32 mouse cellular contexts compared by ENCODE assay signal in the genomic region with DNA sequence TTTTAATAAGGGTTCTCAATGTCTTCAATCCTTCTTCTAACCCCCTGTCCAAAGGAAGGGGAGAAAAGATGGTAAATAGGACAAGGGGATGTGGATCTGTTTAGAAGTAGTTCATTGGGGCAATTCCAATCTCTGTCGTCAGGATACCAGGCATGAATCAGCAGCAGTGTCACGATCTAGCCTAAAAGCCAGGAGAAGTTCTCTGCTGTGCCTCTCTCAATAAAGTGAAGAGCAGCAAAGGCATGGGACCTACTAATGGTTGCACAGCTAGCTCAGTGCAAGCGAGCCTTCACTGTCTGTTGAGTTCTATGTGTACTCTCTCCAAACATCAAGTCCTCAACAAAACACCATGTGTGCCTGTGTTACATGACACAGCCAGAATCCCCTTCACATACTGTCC.
DNase-seq lines count a peak whose midpoint lies in the region; ATAC-seq and TF ChIP-seq lines count a peak whose summit lies in the region.
"Had no signal": no experiment of that assay in that cellular context is flagged by ENCODE, and none has a peak within 500 bp of the region (broad histone marks: within the 10 kb centered on the region; RNA-seq: fewer than 3 reads in every experiment).

No protein-coding gene starts in this region.

- H3K27ac ChIP-seq in liver, embryonic 13.5 days = peak overlapping the region; percentile 99
- peak overlapping the region; percentile 86 for H3K27ac ChIP-seq in liver, embryonic 16.5 days (ENCODE audit: low read length)
- no peak overlapping the region for H3K27ac ChIP-seq in kidney, adult 2 months (ENCODE audit: insufficient read depth, low read depth, low read length)
- H3K27ac ChIP-seq: embryonic facial prominence, embryonic 10.5 days; embryonic facial prominence, embryonic 13.5 days; forebrain, embryonic 12.5 days; forebrain, embryonic 15.5 days; heart, embryonic 15.5 days; hindbrain, embryonic 10.5 days; hindbrain, embryonic 13.5 days had no signal

- H3K36me3 ChIP-seq in liver, embryonic 13.5 days = no peaks in the 10 kb centered on the region
- H3K36me3 ChIP-seq in liver, embryonic 16.5 days (ENCODE audit: control insufficient read depth, insufficient read depth) = no peaks in the 10 kb centered on the region
- no peaks in the 10 kb centered on the region for H3K36me3 ChIP-seq in kidney, adult 2 months (ENCODE audit: control insufficient read depth, insufficient read depth, low read length)
- H3K36me3 ChIP-seq: forebrain, embryonic 12.5 days; forebrain, embryonic 15.5 days; heart, embryonic 15.5 days; hindbrain, embryonic 13.5 days had no signal

- TF ChIP-seq CTCF in kidney, adult 2 months (conservative IDR thresholded peaks at IDR 0.05; ENCODE audit: insufficient read depth, insufficient read length, low read depth, low read length) = no peak

- no peak for TF ChIP-seq POLR2A in kidney, adult 2 months (IDR thresholded peaks at IDR 0.05; ENCODE audit: low read depth, low read length)

- H3K4me2 ChIP-seq in liver, embryonic 13.5 days = no peak overlapping the region
- H3K4me2 ChIP-seq in liver, embryonic 16.5 days (ENCODE audit: low read depth, low read length) = no peak overlapping the region
- H3K4me2 ChIP-seq: embryonic facial prominence, embryonic 13.5 days; forebrain, embryonic 12.5 days; forebrain, embryonic 15.5 days; heart, embryonic 12.5 days; heart, embryonic 15.5 days; hindbrain, embryonic 13.5 days had no signal

- H3K4me1 ChIP-seq in liver, embryonic 13.5 days (replicated peaks) = peaks cover 75% of the 10 kb centered on the region
- peaks cover 43% of the 10 kb centered on the region for H3K4me1 ChIP-seq in liver, embryonic 16.5 days (ENCODE audit: control insufficient read depth, low read depth, low read length)
- H3K4me1 ChIP-seq in kidney, adult 2 months (ENCODE audit: control insufficient read depth, insufficient read depth, low read length) = no peaks in the 10 kb centered on the region
- H3K4me1 ChIP-seq: embryonic facial prominence, embryonic 10.5 days; embryonic facial prominence, embryonic 13.5 days; forebrain, embryonic 12.5 days; forebrain, embryonic 15.5 days; heart, embryonic 15.5 days; hindbrain, embryonic 10.5 days; hindbrain, embryonic 13.5 days had no signal

- peak; percentile 32 for DNase-seq in adrenal gland, adult 2 months
- DNase-seq in adrenal gland, adult 8-10 months = no peak
- DNase-seq in 3T3-L1 (ENCODE audit: low read depth, low spot score) = peak; percentile 5
- DNase-seq in liver, embryonic 13.5 days = no peak
- DNase-seq in thymus, postnatal 0 days (ENCODE audit: low spot score) = no peak
- DNase-seq in kidney, adult 2 months = no peak
- DNase-seq in gastrocnemius, adult 8-10 months (ENCODE audit: low spot score in 2 of 2) = no peak
- DNase-seq: adrenal gland, postnatal 25 days; B cell, adult 2 months; cerebellum, adult 11-12 months; cerebellum, adult 8-10 months; cerebellum, postnatal 10 days; cerebellum, postnatal 36 days; embryo, embryonic 11 days; gastrocnemius, postnatal 10 days; gastrocnemius, postnatal 36 days; heart, postnatal 10 days; heart, postnatal 36 days had no signal

- H3K9ac ChIP-seq in liver, embryonic 13.5 days = peak overlapping the region; percentile 40
- no peak overlapping the region for H3K9ac ChIP-seq in liver, embryonic 16.5 days (ENCODE audit: low read depth, low read length)
- H3K9ac ChIP-seq: embryonic facial prominence, embryonic 13.5 days; forebrain, embryonic 12.5 days; forebrain, embryonic 15.5 days; heart, embryonic 12.5 days; heart, embryonic 15.5 days; hindbrain, embryonic 13.5 days had no signal

- no peaks in the 10 kb centered on the region for H3K27me3 ChIP-seq in liver, embryonic 13.5 days
- H3K27me3 ChIP-seq in liver, embryonic 16.5 days (ENCODE audit: control insufficient read depth, insufficient read depth, low read depth, low read length) = no peaks in the 10 kb centered on the region
- H3K27me3 ChIP-seq in kidney, adult 2 months (replicated peaks; ENCODE audit: control insufficient read depth, insufficient read depth, low read length) = no peaks in the 10 kb centered on the region
- H3K27me3 ChIP-seq: CH12.LX; embryonic facial prominence, embryonic 13.5 days; forebrain, embryonic 12.5 days; forebrain, embryonic 15.5 days; heart, embryonic 12.5 days; heart, embryonic 15.5 days; hindbrain, embryonic 13.5 days; Patski had no signal

- 80% methylated on average over 3 of the region's 3 CpGs for WGBS in liver, embryonic 13.5 days (ENCODE audit: insufficient replicate concordance)
- WGBS in liver, embryonic 16.5 days (ENCODE audit: insufficient replicate concordance) = 82% methylated on average over 3 of the region's 3 CpGs
- WGBS in kidney, adult 2 months = 95% methylated on average over 3 of the region's 3 CpGs

- H3K9me3 ChIP-seq in liver, embryonic 13.5 days (replicated peaks) = no peaks in the 10 kb centered on the region
- H3K9me3 ChIP-seq in liver, embryonic 16.5 days (replicated peaks; ENCODE audit: control insufficient read depth, low read length) = no peaks in the 10 kb centered on the region
- H3K9me3 ChIP-seq: embryonic facial prominence, embryonic 10.5 days; embryonic facial prominence, embryonic 13.5 days; forebrain, embryonic 12.5 days; forebrain, embryonic 15.5 days; G1E; heart, embryonic 12.5 days; heart, embryonic 15.5 days; hindbrain, embryonic 10.5 days; hindbrain, embryonic 13.5 days had no signal

- no peak overlapping the region for H3K4me3 ChIP-seq in liver, embryonic 13.5 days (replicated peaks)
- no peak overlapping the region for H3K4me3 ChIP-seq in liver, embryonic 16.5 days (ENCODE audit: low read depth, low read length)
- no peak overlapping the region for H3K4me3 ChIP-seq in kidney, adult 2 months (ENCODE audit: insufficient read depth, low read depth, low read length)
- H3K4me3 ChIP-seq: embryonic facial prominence, embryonic 10.5 days; embryonic facial prominence, embryonic 13.5 days; erythroblast, embryonic 14.5 days; forebrain, embryonic 12.5 days; forebrain, embryonic 15.5 days; heart, embryonic 12.5 days; heart, embryonic 15.5 days; hindbrain, embryonic 10.5 days; hindbrain, embryonic 13.5 days had no signal

- ATAC-seq in liver, embryonic 13.5 days (ENCODE audit: low read depth) = no peak
- no peak for ATAC-seq in liver, embryonic 16.5 days (ENCODE audit: low read depth)
- ATAC-seq: forebrain, embryonic 15.5 days; hindbrain, embryonic 16.5 days; Patski had no signal

Comparison
In these comparisons a context has a peak if more than half of its experiments do, and no peak if none do; other contexts are left out.
1. DNase-seq: peak in adrenal gland, adult 2 months (single experiment) and 3T3-L1 (single experiment); none in adrenal gland, adult 8-10 months (single experiment), liver, embryonic 13.5 days (single experiment), thymus, postnatal 0 days (single experiment), kidney, adult 2 months (single experiment) and gastrocnemius, adult 8-10 months (0 of 2).